Mouse (Mus musculus) ES-E14 (cell line): ENCODE measurements at regions not wholly inside any gene's neighbourhood (a gene's known extent, or its start where the extent isn't known, plus 50 kb on each side); places are given as distances from the start of the nearest gene placed in this dataset.

Experiments
- DNase-seq: peaks from one replicate; pipeline ENCODE4 v3.0.0-alpha.2; 2013; ENCODE audit warnings: low read depth, low spot score
- H3K27ac ChIP-seq: 2 replicates; pipeline ENCODE4 v1.5.1; 2012; ENCODE audit warnings: low read depth, mild to moderate bottlenecking, low read length, moderate library complexity, mixed read lengths; ENCODE audit not compliant: poor library complexity, insufficient read depth, severe bottlenecking
- H3K36me3 ChIP-seq: 2 replicates; pipeline ENCODE4 v1.6.1; 2012; ENCODE audit warnings: mild to moderate bottlenecking, low read length, moderate library complexity, mixed read lengths; ENCODE audit not compliant: control insufficient read depth, poor library complexity, insufficient read depth, severe bottlenecking
- H3K4me1 ChIP-seq, 2 experiments: fragments of 150-350 bp in 1 of 2; sonication (generic) in 1 of 2; 2 replicates each; pipeline ENCODE4 v1.6.1; 2012; ENCODE audit warnings: low read length in 2 of 2, mild to moderate bottlenecking in 1 of 2, mixed read lengths in 1 of 2; ENCODE audit not compliant: control insufficient read depth in 2 of 2, insufficient read depth in 2 of 2, poor library complexity in 1 of 2
- H3K4me3 ChIP-seq, 2 experiments: fragments of 150-350 bp in 1 of 2; sonication (generic) in 1 of 2; 2 replicates each; pipeline ENCODE4 v1.5.1; 2012; ENCODE audit warnings: low read length in 2 of 2, low read depth in 1 of 2, mild to moderate bottlenecking in 1 of 2, mixed read lengths in 1 of 2; ENCODE audit not compliant: insufficient read depth in 1 of 2, poor library complexity in 1 of 2, severe bottlenecking in 1 of 2
- H3K9ac ChIP-seq: 2 replicates; pipeline ENCODE4 v1.6.1; 2012; ENCODE audit warnings: low read depth, mild to moderate bottlenecking, low read length, mixed read lengths; ENCODE audit not compliant: poor library complexity, insufficient read depth, severe bottlenecking
- H3K9me3 ChIP-seq: fragments of 150-350 bp; sonication (generic); 2 replicates; pipeline ENCODE4 v1.6.1; 2012; ENCODE audit warnings: low read depth, mild to moderate bottlenecking, low read length; ENCODE audit not compliant: control insufficient read depth, insufficient read depth
- CHD2 ChIP-seq: IDR thresholded peaks from 2 replicates; pipeline ENCODE4 v1.6.1; 2014; ENCODE audit warnings: mild to moderate bottlenecking, low read depth, low read length, inconsistent platforms
- HCFC1 ChIP-seq: IDR thresholded peaks from 2 replicates; pipeline ENCODE4 v1.6.1; 2012; ENCODE audit warnings: low read length, inconsistent platforms, borderline replicate concordance; ENCODE audit not compliant: insufficient read depth
- MAFK ChIP-seq: IDR thresholded peaks from 2 replicates; pipeline ENCODE4 v1.6.1; 2014; ENCODE audit warnings: mild to moderate bottlenecking, low read depth, low read length, inconsistent platforms; ENCODE audit not compliant: insufficient read depth
- ZC3H11A ChIP-seq: IDR thresholded peaks from 2 replicates; pipeline ENCODE4 v1.6.1; 2012; ENCODE audit warnings: low read depth, mild to moderate bottlenecking, inconsistent platforms, low read length, borderline replicate concordance
- ZNF384 ChIP-seq: IDR thresholded peaks from 2 replicates; pipeline ENCODE4 v1.6.1; 2012; ENCODE audit warnings: low read depth, low read length, inconsistent platforms
- in situ Hi-C, 2 experiments: fragments of 600-800 bp; cut with MboI; formaldehyde crosslinking; loops; one replicate each; pipeline ENCODE4 v1.15.1; 2025; ENCODE audit warnings: low sequenced_read_pairs in 2 of 2, inconsistent platforms in 1 of 2; ENCODE audit not compliant: unreplicated experiment in 2 of 2

- in situ Hi-C loops, result no loop called here
- no peaks in the 10 kb centered on the region for H3K36me3 ChIP-seq
- H3K9me3 ChIP-seq, result no peaks in the 10 kb centered on the region
- TF ChIP-seq MAFK, result no peak
- TF ChIP-seq ZC3H11A, result no peak
- TF ChIP-seq CHD2, result no peak
- TF ChIP-seq HCFC1, result no peak
- no peak for TF ChIP-seq ZNF384
- DNase-seq, result peak; percentile 51
- peaks cover 4 to 18% of the 10 kb centered on the region in 2 experiments; a peak in 2 of 4 replicates for H3K4me1 ChIP-seq
- no peak overlapping the region for H3K9ac ChIP-seq
- no peak overlapping the region for H3K27ac ChIP-seq
- peak overlapping the region in 1 of 2 experiments; percentile 36; a peak in 1 of 4 replicates for H3K4me3 ChIP-seq
These were observed 89.3 kb downstream of the Kcnh2 start for GRCm38 (mm10) chr5:24262146-24262545.

- Histone ChIP-seq H3K4me3 (no peak overlapping the region), H3K9ac (no peak overlapping the region), H3K9me3 (no peaks in the 10 kb centered on the region), H3K27ac (no peak overlapping the region), H3K36me3 (no peaks in the 10 kb centered on the region), H3K4me1 (peaks cover 4 to 18% of the 10 kb centered on the region in 2 experiments; a peak in 2 of 4 replicates)
- DNase-seq, result no peak
- in situ Hi-C loops, result no loop called here
- TF ChIP-seq ZC3H11A, result no peak
- TF ChIP-seq ZNF384, result no peak
- TF ChIP-seq MAFK, result no peak
- no peak for TF ChIP-seq HCFC1
- TF ChIP-seq CHD2, result no peak
These were observed 87.3 kb downstream of the Kcnh2 start for GRCm38 (mm10) chr5:24264151-24264550.

DNA sequence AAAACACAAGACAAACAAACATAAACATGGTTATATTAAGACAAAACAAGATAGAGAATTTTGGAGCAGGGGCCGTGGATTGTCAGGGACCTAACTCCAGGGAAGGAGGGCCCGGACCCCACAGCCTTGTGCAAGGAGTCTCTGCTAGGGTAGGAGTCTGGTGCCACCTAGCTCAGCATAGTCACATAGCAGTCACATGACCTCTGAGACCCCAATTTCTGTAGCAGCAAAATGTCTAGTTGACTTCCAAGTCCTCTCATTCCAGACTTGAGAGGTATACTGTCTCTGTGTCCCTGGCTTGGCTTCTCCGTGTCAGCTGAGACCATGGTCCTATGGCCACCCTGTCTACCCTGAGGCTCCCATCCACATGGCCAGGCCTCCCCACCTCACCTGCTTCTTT is 86.0 kb downstream of the Kcnh2 start:
- in situ Hi-C loops, result no loop called here
- H3K4me1 ChIP-seq, result peaks cover 4 to 18% of the 10 kb centered on the region in 2 experiments; a peak in 2 of 4 replicates

DNA sequence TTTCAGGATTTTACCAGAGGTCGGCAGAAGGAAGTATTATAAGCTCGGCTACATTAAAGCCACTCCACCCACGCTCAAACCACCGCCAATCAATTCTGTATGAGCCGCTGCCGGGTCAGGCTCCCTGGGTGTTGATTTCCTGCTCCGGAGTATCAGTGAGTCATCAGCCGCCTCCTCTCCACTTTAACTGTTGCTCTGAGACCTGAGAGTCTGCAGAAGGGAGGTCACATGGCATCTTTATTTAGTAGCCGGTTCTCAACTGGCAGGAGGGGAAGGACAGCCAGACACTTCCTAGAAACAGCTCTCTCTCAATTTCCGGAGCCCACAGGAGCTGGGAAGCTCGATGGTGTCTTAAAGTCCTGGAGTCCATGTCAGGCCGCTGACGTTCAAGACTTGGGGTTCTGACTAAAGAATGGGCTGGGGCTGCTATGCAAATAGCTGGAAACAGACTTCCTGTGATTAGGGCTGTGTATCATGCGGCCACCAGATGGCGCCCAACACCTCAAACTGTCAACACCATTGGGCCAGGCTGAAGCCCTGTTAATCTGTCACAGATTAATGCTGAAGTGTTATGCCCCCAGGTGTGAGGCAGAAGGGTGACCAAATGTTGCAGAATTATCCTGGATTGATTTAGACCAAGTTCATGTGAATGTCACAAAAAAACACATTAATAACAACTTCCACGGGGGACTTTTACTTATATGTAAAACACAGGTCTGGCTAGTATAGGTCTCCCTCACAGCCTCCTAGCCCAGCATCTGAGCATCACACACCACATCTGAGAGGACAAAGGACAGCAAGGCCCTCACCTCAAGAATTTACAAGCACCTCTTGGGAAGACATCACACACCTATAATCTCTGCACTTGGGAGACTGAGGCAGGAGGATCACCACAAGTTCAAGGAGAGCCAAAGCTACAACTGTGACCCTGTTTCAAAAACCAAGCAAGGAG is 84.8 kb downstream of the Kcnh2 start:
- H3K4me1 ChIP-seq, result peaks cover 0 to 15% of the 10 kb centered on the region in 2 experiments; a peak in 1 of 4 replicates
- H3K36me3 ChIP-seq, result no peaks in the 10 kb centered on the region
- TF ChIP-seq MAFK (no peak), ZC3H11A (peak; percentile 62; the same call in 1 of the 2 replicates)
- H3K27ac ChIP-seq, result no peak overlapping the region
- H3K9ac ChIP-seq, result peak overlapping the region; percentile 54
- peak overlapping the region; percentile 44 to 67 for H3K4me3 ChIP-seq
- DNase-seq, result peak; percentile 83
- in situ Hi-C loops, result no loop called here
- H3K9me3 ChIP-seq, result no peaks in the 10 kb centered on the region

More for the DNA sequence above, 86.0 kb downstream of the Kcnh2 start:
- no peaks in the 10 kb centered on the region for H3K36me3 ChIP-seq
- H3K27ac ChIP-seq, result no peak overlapping the region
- no peaks in the 10 kb centered on the region for H3K9me3 ChIP-seq
- no peak overlapping the region for H3K4me3 ChIP-seq
- H3K9ac ChIP-seq, result no peak overlapping the region
- DNase-seq, result no peak
- TF ChIP-seq HCFC1 (no peak), MAFK (no peak), ZNF384 (no peak), ZC3H11A (no peak), CHD2 (no peak)
